Mouse (Mus musculus): ENCODE results near the gene Ddr1.

The Ddr1 gene

GRCm38 (mm10) chr17:35636363-35636762 lies 68.1 kb downstream of the Ddr1 start:
- peak in 1 of 2 experiments; percentile 50 for DNase-seq (ENCODE audit: low spot score in 2 of 2)

- DNase-seq (ENCODE audit: low spot score in 2 of 2): peak; percentile 68 to 76
Measured at GRCm38 (mm10) chr17:35635699-35636111, 68.7 kb downstream of the Ddr1 start.

GRCm38 (mm10) chr17:35635202-35635601 lies 69.2 kb downstream of the Ddr1 start:
- no peak for DNase-seq (ENCODE audit: low spot score in 2 of 2)

DNA sequence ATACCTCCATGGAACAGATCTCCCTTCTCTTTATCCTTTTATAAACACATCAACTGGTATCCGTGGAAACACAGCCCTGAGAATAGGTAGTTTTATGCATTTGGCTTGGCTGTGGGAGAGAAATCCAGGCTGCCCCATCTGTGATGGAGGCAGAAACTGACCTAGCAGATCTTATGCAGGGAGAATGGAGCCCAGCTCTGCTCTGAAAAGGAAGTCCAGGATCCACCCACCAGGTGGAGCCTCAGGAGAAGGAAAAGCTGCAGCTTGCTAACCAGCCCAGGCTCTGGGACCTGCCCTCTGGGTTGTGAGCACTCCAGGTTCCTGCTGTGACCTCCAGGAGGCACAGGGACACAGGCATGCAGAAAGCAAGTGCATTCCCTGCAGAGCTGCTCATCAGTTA lies 70.4 kb downstream of the Ddr1 start:
- peak; percentile 49 to 57 for DNase-seq (ENCODE audit: low spot score in 2 of 2)
